Mouse (Mus musculus) heart, postnatal 4 days (tissue): ENCODE measurements at regions not wholly inside any gene's neighbourhood (a gene's known extent, or its start where the extent isn't known, plus 50 kb on each side); places are given as distances from the start of the nearest gene placed in this dataset.

Experiments
- DNase-seq: peaks from one replicate; pipeline ENCODE4 v3.0.0; 2021

DNA sequence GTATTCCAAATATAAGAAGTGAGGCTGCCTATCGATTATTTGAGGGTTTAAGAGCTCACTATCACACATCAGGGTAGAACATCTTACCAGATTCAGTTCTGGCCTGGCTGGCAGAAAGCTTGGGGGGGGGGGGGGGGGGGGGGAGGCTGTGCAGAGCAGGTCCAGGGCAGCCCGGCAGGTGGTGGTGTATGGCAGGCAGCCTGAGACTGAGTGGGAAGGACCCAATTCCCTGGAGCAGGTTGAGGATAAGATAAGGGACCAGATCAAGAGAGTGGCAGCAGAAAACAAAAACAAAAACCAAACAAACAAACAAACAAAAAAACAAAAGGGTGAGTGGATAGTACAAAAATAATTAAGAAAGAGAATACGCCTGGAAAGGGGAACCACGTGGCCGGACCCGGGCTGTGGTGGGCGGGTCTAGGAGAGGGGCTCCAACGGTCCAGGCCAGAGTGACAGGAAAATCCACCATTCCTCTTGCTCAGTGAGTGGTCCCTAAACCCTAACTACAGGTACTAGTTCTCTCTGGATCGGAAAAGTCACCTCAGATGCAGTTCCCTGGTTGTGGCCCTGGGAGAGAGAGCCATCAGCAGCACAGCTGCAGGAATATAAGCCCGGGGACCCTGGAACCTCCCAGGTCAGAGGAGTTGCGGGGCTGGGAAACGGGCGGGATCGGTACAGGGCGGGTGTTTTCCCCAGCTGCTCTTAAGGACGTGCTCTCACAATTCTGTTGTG, 73.3 kb downstream of the Vmn2r112 start:
- peak; percentile 24 for DNase-seq
